Comparison of ENCODE assay signal across 16 mouse cellular contexts in genomic region chr11:89103166-89103565, GRCm38 (mm10). TPM values are rescaled to one million over a fixed set of nuclear protein-coding genes. Genes with fewer than 3 reads are reported as not detected.
DNase-seq lines count a peak whose midpoint lies in the region; ATAC-seq and TF ChIP-seq lines count a peak whose summit lies in the region.
"Had no signal": no experiment of that assay in that cellular context is flagged by ENCODE, and none has a peak within 500 bp of the region (broad histone marks: within the 10 kb centered on the region; RNA-seq: fewer than 3 reads in every experiment).

No protein-coding gene starts in this region.

- H3K27me3 ChIP-seq in E14TG2a.4 (ENCODE audit: insufficient read depth, low read length), result peaks cover 6% of the 10 kb centered on the region
- H3K27me3 ChIP-seq in forebrain, embryonic 15.5 days, result no peaks in the 10 kb centered on the region
- H3K27me3 ChIP-seq: forebrain, embryonic 13.5 days had no signal

- H3K36me3 ChIP-seq in E14TG2a.4 (ENCODE audit: insufficient read depth, low read length), result no peaks in the 10 kb centered on the region
- H3K36me3 ChIP-seq in forebrain, embryonic 15.5 days, result no peaks in the 10 kb centered on the region
- H3K36me3 ChIP-seq: limb, embryonic 13.5 days had no signal

- H3K4me2 ChIP-seq in forebrain, embryonic 15.5 days (replicated peaks), result no peak overlapping the region
- H3K4me2 ChIP-seq: forebrain, embryonic 13.5 days; limb, embryonic 13.5 days; lung, embryonic 14.5 days had no signal

- peak overlapping the region; percentile 13; the same call in 1 of the 2 replicates for H3K4me3 ChIP-seq in E14TG2a.4 (replicated peaks; ENCODE audit: low read length)
- H3K4me3 ChIP-seq in forebrain, embryonic 15.5 days, result no peak overlapping the region
- H3K4me3 ChIP-seq: forebrain, embryonic 13.5 days; left cerebral cortex, adult 2 months; limb, embryonic 13.5 days had no signal

- no peaks in the 10 kb centered on the region for H3K9me3 ChIP-seq in E14TG2a.4 (ENCODE audit: low read length)
- no peaks in the 10 kb centered on the region for H3K9me3 ChIP-seq in forebrain, embryonic 15.5 days
- H3K9me3 ChIP-seq: forebrain, embryonic 13.5 days; limb, embryonic 13.5 days had no signal

- TF ChIP-seq CTCF in E14TG2a.4 (conservative IDR thresholded peaks at IDR 0.05; ENCODE audit: low read length), result no peak

- intact Hi-C loops in gastrocnemius, postnatal 36 days (cut with DNase I), result loop anchor here (5.0 kb wide), 2 partner anchors 84 to 619 kb away; no protein-coding TSS in a partner anchor
- intact Hi-C loops in heart, postnatal 36 days (cut with DNase I), result loop anchor here (5.0 kb wide), 1 partner anchor 39 kb away; no protein-coding TSS in a partner anchor

- no peak overlapping the region for H3K27ac ChIP-seq in forebrain, embryonic 15.5 days (replicated peaks)
- H3K27ac ChIP-seq: forebrain, embryonic 13.5 days; left cerebral cortex, adult 2 months; limb, embryonic 13.5 days had no signal

- WGBS in forebrain, embryonic 15.5 days, result 89% methylated on average over 14 of the region's 14 CpGs

- no peak overlapping the region for H3K9ac ChIP-seq in forebrain, embryonic 15.5 days (replicated peaks)
- H3K9ac ChIP-seq: forebrain, embryonic 13.5 days; limb, embryonic 13.5 days; lung, embryonic 14.5 days had no signal

- peak; percentile 24 to 30 for DNase-seq in adrenal gland, postnatal 36 days
- no peak for DNase-seq in adrenal gland, postnatal 10 days
- peak; percentile 46 to 51 for DNase-seq in gastrocnemius, postnatal 36 days
- DNase-seq in heart, postnatal 36 days, result peak; percentile 25 to 32
- DNase-seq in urinary bladder, postnatal 25 days (ENCODE audit: low spot score), result no peak
- DNase-seq: cerebellum, adult 2 months; lung, embryonic 14.5 days; right cerebral cortex, adult 18-20 months had no signal

- no peak for ATAC-seq in forebrain, embryonic 15.5 days (replicated peaks)
- no peak for ATAC-seq in CD4-positive, CD25-positive, alpha-beta regulatory T cell, adult 4 months
- ATAC-seq: forebrain, embryonic 13.5 days; hindbrain, embryonic 16.5 days had no signal

- peaks cover 83% of the 10 kb centered on the region for H3K4me1 ChIP-seq in E14TG2a.4 (replicated peaks; ENCODE audit: low read depth, low read length)
- H3K4me1 ChIP-seq in forebrain, embryonic 15.5 days, result peaks cover 9% of the 10 kb centered on the region; the same call in 1 of the 2 replicates

RNA-seq across cellular contexts. Expression of gene Gm525, which starts 29.5 kb away (rescaled TPM):
- not detected for total RNA-seq in adrenal gland, postnatal 36 days (2021)
- not detected for total RNA-seq in adrenal gland, postnatal 10 days (2021)
- total RNA-seq in gastrocnemius, postnatal 36 days (2021), result not detected
- not detected for total RNA-seq in heart, postnatal 36 days (2021)
- polyA plus RNA-seq in forebrain, embryonic 15.5 days (2015; fragmentation: Nextera tagmentation; extraction: Ambion mirVana), result not detected in 2 replicates
- not detected for polyA plus RNA-seq in CD4-positive, CD25-positive, alpha-beta regulatory T cell, adult 4 months (2017; shearing (Covaris generic))
- total RNA-seq: neutrophil, adult 5-6 weeks had no signal
- polyA plus RNA-seq: forebrain, embryonic 13.5 days; hindbrain, embryonic 16.5 days; lung, embryonic 14.5 days had no signal

RNA-seq across cellular contexts. Expression of gene Dgke, which starts 36.5 kb away (rescaled TPM):
- total RNA-seq in adrenal gland, postnatal 36 days (2021), result 10 to 100 TPM; 12.1 to 17.3 TPM
- 10 to 100 TPM; 10.5 to 12.8 TPM for total RNA-seq in adrenal gland, postnatal 10 days (2021)
- 1 to 10 TPM; 2.6 to 3.1 TPM for total RNA-seq in gastrocnemius, postnatal 36 days (2021)
- 10 to 100 TPM in 1 of 2 experiments, 1 to 10 TPM in 1; 10.0 to 14.3 TPM for total RNA-seq in heart, postnatal 36 days (2021)
- 16.2 and 16.8 TPM in 2 replicates for polyA plus RNA-seq in forebrain, embryonic 15.5 days (2015; fragmentation: Nextera tagmentation; extraction: Ambion mirVana)
- 1 to 10 TPM; 4.6 to 7.3 TPM for polyA plus RNA-seq in CD4-positive, CD25-positive, alpha-beta regulatory T cell, adult 4 months (2017; shearing (Covaris generic))

Comparison
In these comparisons a context has a peak if more than half of its experiments do, and no peak if none do; other contexts are left out.
1. DNase-seq: peak in adrenal gland, postnatal 36 days (2 of 2), gastrocnemius, postnatal 36 days (2 of 2) and heart, postnatal 36 days (2 of 2); none in adrenal gland, postnatal 10 days (single experiment) and urinary bladder, postnatal 25 days (single experiment).